Mouse (Mus musculus) hematopoietic stem cell, adult 5-6 weeks (primary cell): ENCODE data around the gene Ispd. TPM values are rescaled to one million over a fixed set of nuclear protein-coding genes. Genes with fewer than 3 reads are reported as not detected.

Experiments used
- ATAC-seq, 2 experiments: fragments of 125-278 bp in 1 of 2; replicated peaks in 1 of 2; 2 replicates each; pipeline ENCODE4 v1.8.0; 2016 to 2017; ENCODE audit warnings: inconsistent platforms in 2 of 2, mild to moderate bottlenecking in 2 of 2, moderate number of reproducible peaks in 2 of 2, low read depth in 1 of 2, moderate TSS enrichment in 1 of 2; ENCODE audit not compliant: low FRiP score in 2 of 2, poor library complexity in 2 of 2, severe bottlenecking in 2 of 2, insufficient read depth in 1 of 2, low TSS enrichment in 1 of 2
- total RNA-seq: library from RNA; stranded (forward); fragments of 172-1452, 232-1000 nt; gene quantifications from 2 replicates; pipeline ENCODE4 v1.2.3, GENCODE M21; 2017

Gene Ispd
- total RNA-seq, 1 experiment from 2014 or later: 7.4 TPM

- peak; percentile 17 to 29; a peak in 1 of 4 replicates for ATAC-seq
Observed at GRCm38 (mm10) chr12:36722754-36723153, 341.5 kb downstream of the Ispd start.

GRCm38 (mm10) chr12:36723302-36723701 lies 342.1 kb downstream of the Ispd start:
- no peak for ATAC-seq

GRCm38 (mm10) chr12:36724297-36724696 lies 343.0 kb downstream of the Ispd start:
- ATAC-seq: no peak

GRCm38 (mm10) chr12:36725250-36725649 lies 344.0 kb downstream of the Ispd start:
- ATAC-seq: no peak

GRCm38 (mm10) chr12:36726026-36726425 lies 344.8 kb downstream of the Ispd start:
- no peak for ATAC-seq

- ATAC-seq: no peak
Observed at GRCm38 (mm10) chr12:36733673-36734371, 352.6 kb downstream of the Ispd start.

Other genes starting within 250 kb of the Ispd start
- 30.1 and 32.2 TPM in 2 replicates for gene Ankmy2, start 224.3 kb upstream of the Ispd start, total RNA-seq
- gene Bzw2, start 223.4 kb upstream of the Ispd start, total RNA-seq: 98.0 and 117 TPM in 2 replicates
- gene Lrrc72, start 128.1 kb upstream of the Ispd start, total RNA-seq: not detected in 2 replicates
- not detected in 2 replicates for gene Sostdc1, start 67.3 kb upstream of the Ispd start, total RNA-seq
- not detected in 2 replicates for gene D630036H23Rik, start 731 bp downstream of the Ispd start, total RNA-seq